Mouse (Mus musculus): ENCODE measurements around the gene Slc27a5. TPM values are rescaled to one million over a fixed set of nuclear protein-coding genes. Genes with fewer than 3 reads are reported as not detected.
A peak's percentile ranks its signal among the peaks of the same experiment; 100 is the strongest.

Gene Slc27a5
- total and polyA plus RNA-seq, 3 experiments, result 0.04 TPM; not detected in 2

DNA sequence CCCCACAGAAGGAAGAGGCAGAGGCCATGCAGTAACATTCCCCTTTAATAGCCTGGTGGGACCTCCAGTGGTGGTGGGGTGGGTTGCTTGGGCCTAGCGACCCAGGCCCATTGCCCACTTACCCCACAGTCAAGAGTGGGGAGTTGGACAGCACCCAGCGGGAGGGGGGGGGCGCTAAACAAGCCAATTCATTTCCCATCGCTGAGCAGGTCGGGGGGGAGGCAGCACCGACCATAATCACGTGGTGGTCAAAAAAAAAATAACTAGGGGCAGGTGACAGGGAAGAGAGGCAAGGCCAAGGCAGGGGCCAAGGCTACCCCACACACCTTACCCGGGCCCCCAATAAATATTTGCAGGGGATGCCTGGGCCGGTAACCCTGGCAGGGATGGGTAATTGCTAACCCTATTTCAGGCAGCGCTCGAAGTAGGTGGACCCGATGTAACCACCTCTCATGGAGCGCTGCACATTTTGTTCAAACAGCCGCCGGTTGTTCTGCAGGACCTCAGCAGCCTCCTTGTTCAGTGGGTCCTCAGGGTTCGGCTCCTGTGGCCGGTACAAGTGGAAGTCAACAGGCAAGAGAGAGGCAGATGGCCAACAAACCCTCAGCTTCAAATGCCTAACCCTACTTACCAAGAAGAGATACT lies 37.3 kb upstream of the Slc27a5 start:
- Histone ChIP-seq H3K4me2 (ENCODE audit: insufficient read depth, low read depth, poor library complexity, severe bottlenecking) (peak overlapping the region; percentile 32), H3K4me1 (ENCODE audit: control insufficient read depth in 1 of 2, insufficient read depth in 2 of 2) (peaks cover 20 to 64% of the 10 kb centered on the region in 2 experiments), H3K27me3 (replicated peaks) (no peaks in the 10 kb centered on the region), H3K4me3 (replicated peaks in 1 of 3; ENCODE audit: low read depth in 2 of 3, low read length in 2 of 3, poor library complexity in 1 of 3) (peak overlapping the region in 2 of 3 experiments; percentile 6 to 65), H3K36me3 (replicated peaks in 1 of 2; ENCODE audit: control insufficient read depth in 1 of 2, insufficient read depth in 1 of 2, low read length in 1 of 2) (peaks cover 41 to 51% of the 10 kb centered on the region in 2 experiments), H3K27ac (ENCODE audit: insufficient read depth, low read depth) (peak overlapping the region; percentile 10; the same call in 1 of the 2 replicates), H3K9me3 (replicated peaks; ENCODE audit: low read length) (no peaks in the 10 kb centered on the region), H3K79me2 (replicated peaks; ENCODE audit: control insufficient read depth, extremely low read depth, insufficient read depth, poor library complexity, severe bottlenecking) (peaks cover 21% of the 10 kb centered on the region), H3K9ac (ENCODE audit: insufficient read depth, low read depth) (peak overlapping the region; percentile 46; the same call in 1 of the 2 replicates)
- DNase-seq (ENCODE audit: extremely low read depth), result no peak
- dilution Hi-C loops (cut with MboI; ENCODE audit: extremely low pct_ligation_motif_present, extremely low pct_unique_long_range_greater_than_20kb, low sequenced_read_pairs), result no loop called here
- in situ Hi-C loops (cut with MboI; ENCODE audit: low pct_ligation_motif_present, low pct_unique_long_range_greater_than_20kb, low sequenced_read_pairs), result no loop called here
- no peak for TF ChIP-seq MAZ (IDR thresholded peaks at IDR 0.05; ENCODE audit: low read depth, low read length)
- TF ChIP-seq CHD1 (IDR thresholded peaks at IDR 0.05; ENCODE audit: low read depth, low read length), result no peak
- TF ChIP-seq CTCF (conservative IDR thresholded peaks at IDR 0.05 in 1 of 2, IDR thresholded peaks at IDR 0.05 in 1 of 2; ENCODE audit: low read depth in 2 of 2, low read length in 2 of 2), result no peak
- TF ChIP-seq MYC (IDR thresholded peaks at IDR 0.05; ENCODE audit: low read depth, low read length), result no peak
- TF ChIP-seq SMC3 (IDR thresholded peaks at IDR 0.05; ENCODE audit: low read depth, low read length), result no peak
- no peak for TF ChIP-seq E2F4 (IDR thresholded peaks at IDR 0.05; ENCODE audit: insufficient replicate concordance, low read depth, low read length)
- TF ChIP-seq MAFK (IDR thresholded peaks at IDR 0.05; ENCODE audit: insufficient replicate concordance, low read length), result no peak
- TF ChIP-seq HCFC1 (IDR thresholded peaks at IDR 0.05; ENCODE audit: low read depth, low read length), result no peak
- no peak for TF ChIP-seq ETS1 (conservative IDR thresholded peaks at IDR 0.05; ENCODE audit: low read depth, low read length)
- TF ChIP-seq MXI1 (IDR thresholded peaks at IDR 0.05; ENCODE audit: low read depth, low read length), result no peak
- no peak for TF ChIP-seq IRF4 (IDR thresholded peaks at IDR 0.05; ENCODE audit: low read depth, low read length)
- TF ChIP-seq ELF1 (IDR thresholded peaks at IDR 0.05; ENCODE audit: low read depth, low read length), result no peak

DNA sequence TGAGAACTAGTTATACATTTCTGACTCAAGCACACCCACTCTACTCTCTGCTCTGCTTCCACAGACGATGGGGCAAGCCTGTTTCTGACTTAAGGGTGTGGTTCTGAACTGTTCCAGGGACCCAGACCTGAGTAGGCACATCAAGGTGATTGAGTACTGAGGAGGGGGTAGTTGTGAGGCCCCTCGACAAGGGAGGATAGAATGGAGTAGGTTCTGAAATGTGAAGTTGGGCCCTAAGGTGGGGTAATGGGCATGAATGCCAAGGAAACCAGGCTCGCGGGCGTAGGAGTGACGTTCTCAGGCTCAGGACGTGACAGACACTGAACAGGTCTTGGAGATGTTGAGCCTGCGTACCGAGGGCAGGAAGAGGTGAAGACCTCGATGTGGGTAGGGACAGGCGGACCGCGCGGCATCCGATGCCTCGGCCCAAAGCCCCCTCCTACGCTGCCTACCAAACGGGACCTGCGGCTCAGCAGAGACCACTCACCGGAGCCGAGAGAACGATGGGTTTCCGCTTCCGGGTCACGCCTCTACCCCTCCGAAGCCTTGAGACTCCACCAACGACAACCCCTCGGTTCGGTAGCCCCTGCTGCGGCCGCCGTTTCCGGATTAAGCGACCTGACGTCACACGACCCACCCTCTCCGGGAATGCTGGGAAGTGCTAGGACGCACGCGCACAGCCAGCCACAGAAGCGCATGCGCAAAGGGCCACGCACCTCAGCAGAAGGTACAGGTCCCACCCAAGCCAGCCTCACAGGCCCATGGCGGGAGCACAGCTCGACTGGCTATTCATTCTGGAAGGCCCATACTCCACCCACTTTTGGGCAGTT lies 36.4 kb upstream of the Slc27a5 start, which contains the start of gene Chmp2a:
Gene Chmp2a (minus strand): TSS at position 660 of the 830 bp plus-strand sequence.
- peaks cover 51 to 61% of the 10 kb centered on the region in 2 experiments for H3K36me3 ChIP-seq (replicated peaks in 1 of 2; ENCODE audit: control insufficient read depth in 1 of 2, insufficient read depth in 1 of 2, low read length in 1 of 2)
- peak within 1 kb of the TSS; percentile 65 to 89 (median 73) for H3K4me3 ChIP-seq (replicated peaks in 1 of 3; ENCODE audit: low read depth in 2 of 3, low read length in 2 of 3, poor library complexity in 1 of 3)
- H3K27me3 ChIP-seq (replicated peaks), result no peaks in the 10 kb centered on the region
- TF ChIP-seq POLR2A (IDR thresholded peaks at IDR 0.05; ENCODE audit: low read depth, low read length), result peak; percentile 86
- peak; percentile 37 for TF ChIP-seq BHLHE40 (IDR thresholded peaks at IDR 0.05; ENCODE audit: low read depth, low read length)
- peak; percentile 91 for TF ChIP-seq ZMIZ1 (IDR thresholded peaks at IDR 0.05; ENCODE audit: low read depth, low read length)
- TF ChIP-seq CHD2 (IDR thresholded peaks at IDR 0.05; ENCODE audit: low read length), result peak; percentile 91
- peak; percentile 47; the same call in 1 of the 2 replicates for TF ChIP-seq IRF4 (IDR thresholded peaks at IDR 0.05; ENCODE audit: low read depth, low read length)
- no peak for TF ChIP-seq ZC3H11A (IDR thresholded peaks at IDR 0.05; ENCODE audit: low read depth, low read length)
- peak; percentile 49; the same call in 1 of the 2 replicates for TF ChIP-seq TBP (conservative IDR thresholded peaks at IDR 0.05; ENCODE audit: low read depth, low read length)
- TF ChIP-seq SIN3A (IDR thresholded peaks at IDR 0.05; ENCODE audit: low read length), result peak; percentile 88
- TF ChIP-seq MAZ (IDR thresholded peaks at IDR 0.05; ENCODE audit: low read depth, low read length), result peak; percentile 72
- 0 out of 2 replicates have a peak, but pooled peaks have one; percentile 16 for TF ChIP-seq USF2 (conservative IDR thresholded peaks at IDR 0.05; ENCODE audit: low read depth, low read length)
- peak; percentile 72; the same call in 1 of the 2 replicates for TF ChIP-seq RCOR1 (conservative IDR thresholded peaks at IDR 0.05; ENCODE audit: low read depth, low read length)
- TF ChIP-seq E2F4 (IDR thresholded peaks at IDR 0.05; ENCODE audit: insufficient replicate concordance, low read depth, low read length), result no peak
- no peak for TF ChIP-seq ETS1 (conservative IDR thresholded peaks at IDR 0.05; ENCODE audit: low read depth, low read length)
- no peak for TF ChIP-seq JUN (IDR thresholded peaks at IDR 0.05; ENCODE audit: insufficient read depth, low read depth, low read length)
- TF ChIP-seq GABPA (IDR thresholded peaks at IDR 0.05; ENCODE audit: insufficient replicate concordance, low read depth, low read length), result no peak
- TF ChIP-seq KAT2A (IDR thresholded peaks at IDR 0.05; ENCODE audit: insufficient replicate concordance, low read length), result peak; percentile 77; the same call in 1 of the 2 replicates
- peak; percentile 16; the same call in 1 of the 2 replicates for TF ChIP-seq EP300 (IDR thresholded peaks at IDR 0.05; ENCODE audit: low read length)
- no peak for TF ChIP-seq PAX5 (IDR thresholded peaks at IDR 0.05; ENCODE audit: low read length)
- TF ChIP-seq TCF12 (IDR thresholded peaks at IDR 0.05; ENCODE audit: low read depth, low read length), result peak; percentile 45; the same call in 1 of the 2 replicates
- peak; percentile 90 for TF ChIP-seq HCFC1 (IDR thresholded peaks at IDR 0.05; ENCODE audit: low read depth, low read length)
- TF ChIP-seq NRF1 (IDR thresholded peaks at IDR 0.05; ENCODE audit: low read depth, low read length), result peak; percentile 97
- peak; percentile 99 for TF ChIP-seq ELF1 (IDR thresholded peaks at IDR 0.05; ENCODE audit: low read depth, low read length)

More for the DNA sequence above, 36.4 kb upstream of the Slc27a5 start, which contains the start of gene Chmp2a:
- Histone ChIP-seq H3K27ac (ENCODE audit: insufficient read depth, low read depth) (peak within 1 kb of the TSS; percentile 93), H3K4me1 (ENCODE audit: control insufficient read depth in 1 of 2, insufficient read depth in 2 of 2) (peaks cover 20 to 60% of the 10 kb centered on the region in 2 experiments), H3K9me3 (replicated peaks; ENCODE audit: low read length) (no peaks in the 10 kb centered on the region), H3K79me2 (replicated peaks; ENCODE audit: control insufficient read depth, extremely low read depth, insufficient read depth, poor library complexity, severe bottlenecking) (peaks cover 22% of the 10 kb centered on the region), H3K4me2 (ENCODE audit: insufficient read depth, low read depth, poor library complexity, severe bottlenecking) (peak within 1 kb of the TSS; percentile 52), H3K9ac (ENCODE audit: insufficient read depth, low read depth) (peak within 1 kb of the TSS; percentile 77)
- dilution Hi-C loops (cut with MboI; ENCODE audit: extremely low pct_ligation_motif_present, extremely low pct_unique_long_range_greater_than_20kb, low sequenced_read_pairs), result no loop called here
- in situ Hi-C loops (cut with MboI; ENCODE audit: low pct_ligation_motif_present, low pct_unique_long_range_greater_than_20kb, low sequenced_read_pairs), result no loop called here
- peak; percentile 98 for DNase-seq (ENCODE audit: extremely low read depth)
